Mouse (Mus musculus): ENCODE data around the gene Masp2. TPM values are rescaled to one million over a fixed set of nuclear protein-coding genes. Genes with fewer than 3 reads are reported as not detected.
A peak's percentile ranks its signal among the peaks of the same experiment; 100 is the strongest.

The Masp2 gene
- polyA plus RNA-seq, 1 experiment from 2014 or later, result 0.44 TPM

GRCm38 (mm10) chr4:148581422-148581821 lies 20.9 kb upstream of the Masp2 start:
- Histone ChIP-seq H3K27ac (ENCODE audit: low read length) (no peak overlapping the region), H3K4me2 (ENCODE audit: low read depth, low read length) (no peak overlapping the region), H3K36me3 (ENCODE audit: control insufficient read depth, insufficient read depth, low read length) (peaks cover 27% of the 10 kb centered on the region), H3K27me3 (ENCODE audit: control insufficient read depth, insufficient read depth, low read depth, low read length) (no peaks in the 10 kb centered on the region), H3K9me3 (ENCODE audit: control insufficient read depth, low read length) (no peaks in the 10 kb centered on the region), H3K4me3 (ENCODE audit: low read length) (no peak overlapping the region), H3K4me1 (replicated peaks; ENCODE audit: control insufficient read depth, insufficient read depth, low read length) (no peaks in the 10 kb centered on the region), H3K9ac (ENCODE audit: low read length) (no peak overlapping the region)
- no peak for ATAC-seq (ENCODE audit: low read depth)
- WGBS, result 79% methylated on average over 5 of the region's 5 CpGs

- Histone ChIP-seq H3K9me3 (ENCODE audit: control insufficient read depth, low read length) (no peaks in the 10 kb centered on the region), H3K27me3 (ENCODE audit: control insufficient read depth, insufficient read depth, low read depth, low read length) (no peaks in the 10 kb centered on the region), H3K4me3 (ENCODE audit: low read length) (no peak overlapping the region), H3K4me2 (ENCODE audit: low read depth, low read length) (no peak overlapping the region), H3K27ac (ENCODE audit: low read length) (no peak overlapping the region), H3K9ac (ENCODE audit: low read length) (no peak overlapping the region), H3K36me3 (ENCODE audit: control insufficient read depth, insufficient read depth, low read length) (peaks cover 19% of the 10 kb centered on the region), H3K4me1 (replicated peaks; ENCODE audit: control insufficient read depth, insufficient read depth, low read length) (no peaks in the 10 kb centered on the region)
- no peak for ATAC-seq (ENCODE audit: low read depth)
- 60% methylated on average over 4 of the region's 4 CpGs for WGBS
Observed at GRCm38 (mm10) chr4:148583257-148583656, 19.1 kb upstream of the Masp2 start.

- ATAC-seq (ENCODE audit: low read depth), result no peak
Observed at GRCm38 (mm10) chr4:148586648-148587047, 15.7 kb upstream of the Masp2 start.

GRCm38 (mm10) chr4:148588793-148589192 lies 13.6 kb upstream of the Masp2 start:
- Histone ChIP-seq H3K4me2 (ENCODE audit: low read depth, low read length) (no peak overlapping the region), H3K27me3 (ENCODE audit: control insufficient read depth, insufficient read depth, low read depth, low read length) (no peaks in the 10 kb centered on the region), H3K4me1 (replicated peaks; ENCODE audit: control insufficient read depth, insufficient read depth, low read length) (peaks cover 18% of the 10 kb centered on the region), H3K4me3 (ENCODE audit: low read length) (no peak overlapping the region), H3K27ac (ENCODE audit: low read length) (no peak overlapping the region), H3K9ac (ENCODE audit: low read length) (no peak overlapping the region), H3K36me3 (ENCODE audit: control insufficient read depth, insufficient read depth, low read length) (no peaks in the 10 kb centered on the region), H3K9me3 (ENCODE audit: control insufficient read depth, low read length) (no peaks in the 10 kb centered on the region)
- WGBS, result 65% methylated on average over 9 of the region's 9 CpGs
- no peak for ATAC-seq (ENCODE audit: low read depth)

More at GRCm38 (mm10) chr4:148586648-148587047, 15.7 kb upstream of the Masp2 start:
- no peak overlapping the region for H3K9ac ChIP-seq (ENCODE audit: low read length)
- H3K27me3 ChIP-seq (ENCODE audit: control insufficient read depth, insufficient read depth, low read depth, low read length), result no peaks in the 10 kb centered on the region
- peaks cover 8% of the 10 kb centered on the region for H3K4me1 ChIP-seq (replicated peaks; ENCODE audit: control insufficient read depth, insufficient read depth, low read length)
- WGBS, result 59% methylated on average over 9 of the region's 9 CpGs
- no peaks in the 10 kb centered on the region for H3K9me3 ChIP-seq (ENCODE audit: control insufficient read depth, low read length)
- no peaks in the 10 kb centered on the region for H3K36me3 ChIP-seq (ENCODE audit: control insufficient read depth, insufficient read depth, low read length)
- no peak overlapping the region for H3K4me2 ChIP-seq (ENCODE audit: low read depth, low read length)
- no peak overlapping the region for H3K4me3 ChIP-seq (ENCODE audit: low read length)
- no peak overlapping the region for H3K27ac ChIP-seq (ENCODE audit: low read length)

GRCm38 (mm10) chr4:148589565-148589964 lies 12.8 kb upstream of the Masp2 start:
- Histone ChIP-seq H3K27ac (ENCODE audit: low read length) (no peak overlapping the region), H3K4me2 (ENCODE audit: low read depth, low read length) (0 out of 2 replicates have a peak overlapping the region, but pooled peaks have one; percentile 30), H3K9ac (ENCODE audit: low read length) (no peak overlapping the region), H3K4me1 (replicated peaks; ENCODE audit: control insufficient read depth, insufficient read depth, low read length) (peaks cover 18% of the 10 kb centered on the region), H3K36me3 (ENCODE audit: control insufficient read depth, insufficient read depth, low read length) (peaks cover 7% of the 10 kb centered on the region), H3K9me3 (ENCODE audit: control insufficient read depth, low read length) (no peaks in the 10 kb centered on the region), H3K27me3 (ENCODE audit: control insufficient read depth, insufficient read depth, low read depth, low read length) (no peaks in the 10 kb centered on the region), H3K4me3 (ENCODE audit: low read length) (no peak overlapping the region)
- ATAC-seq (ENCODE audit: low read depth), result no peak
- 55% methylated on average over 7 of the region's 8 CpGs for WGBS

- no peaks in the 10 kb centered on the region for H3K27me3 ChIP-seq (ENCODE audit: control insufficient read depth, insufficient read depth, low read depth, low read length)
- peak overlapping the region; percentile 77 for H3K27ac ChIP-seq (ENCODE audit: low read length)
- no peaks in the 10 kb centered on the region for H3K9me3 ChIP-seq (ENCODE audit: control insufficient read depth, low read length)
- H3K4me1 ChIP-seq (replicated peaks; ENCODE audit: control insufficient read depth, insufficient read depth, low read length), result peaks cover 18% of the 10 kb centered on the region
- peak overlapping the region; percentile 92 for H3K4me3 ChIP-seq (ENCODE audit: low read length)
- peaks cover 18% of the 10 kb centered on the region for H3K36me3 ChIP-seq (ENCODE audit: control insufficient read depth, insufficient read depth, low read length)
- peak overlapping the region; percentile 74 for H3K4me2 ChIP-seq (ENCODE audit: low read depth, low read length)
- WGBS, result 2% methylated on average over 18 of the region's 18 CpGs
- peak overlapping the region; percentile 69 for H3K9ac ChIP-seq (ENCODE audit: low read length)
- no peak for ATAC-seq (ENCODE audit: low read depth)
Observed at GRCm38 (mm10) chr4:148590421-148591170, 11.8 kb upstream of the Masp2 start.

GRCm38 (mm10) chr4:148591171-148591630 lies 11.2 kb upstream of the Masp2 start, which contains the start of gene Srm:
Gene Srm, plus strand, starts transcription at chr4:148591503.
- peak; percentile 99 for ATAC-seq (ENCODE audit: low read depth)
- under 1% methylated on average over 34 of the region's 50 CpGs for WGBS
- Histone ChIP-seq H3K27me3 (ENCODE audit: control insufficient read depth, insufficient read depth, low read depth, low read length) (no peaks in the 10 kb centered on the region), H3K36me3 (ENCODE audit: control insufficient read depth, insufficient read depth, low read length) (peaks cover 23% of the 10 kb centered on the region), H3K9ac (ENCODE audit: low read length) (peak within 1 kb of the TSS; percentile 84), H3K9me3 (ENCODE audit: control insufficient read depth, low read length) (no peaks in the 10 kb centered on the region), H3K27ac (ENCODE audit: low read length) (peak within 1 kb of the TSS; percentile 77), H3K4me3 (ENCODE audit: low read length) (peak within 1 kb of the TSS; percentile 92), H3K4me2 (ENCODE audit: low read depth, low read length) (peak within 1 kb of the TSS; percentile 79), H3K4me1 (replicated peaks; ENCODE audit: control insufficient read depth, insufficient read depth, low read length) (peaks cover 18% of the 10 kb centered on the region)

- ATAC-seq (ENCODE audit: low read depth), result peak; percentile 36
- peaks cover 29% of the 10 kb centered on the region for H3K36me3 ChIP-seq (ENCODE audit: control insufficient read depth, insufficient read depth, low read length)
- WGBS, result under 1% methylated on average over 53 of the region's 53 CpGs
Observed at GRCm38 (mm10) chr4:148591637-148592380, 10.5 kb upstream of the Masp2 start.

GRCm38 (mm10) chr4:148593996-148594395 lies 8.4 kb upstream of the Masp2 start:
- H3K4me3 ChIP-seq (ENCODE audit: low read length), result no peak overlapping the region
- H3K36me3 ChIP-seq (ENCODE audit: control insufficient read depth, insufficient read depth, low read length), result peaks cover 38% of the 10 kb centered on the region
- H3K4me1 ChIP-seq (replicated peaks; ENCODE audit: control insufficient read depth, insufficient read depth, low read length), result peaks cover 18% of the 10 kb centered on the region
- no peaks in the 10 kb centered on the region for H3K27me3 ChIP-seq (ENCODE audit: control insufficient read depth, insufficient read depth, low read depth, low read length)
- ATAC-seq (ENCODE audit: low read depth), result no peak
- H3K27ac ChIP-seq (ENCODE audit: low read length), result no peak overlapping the region
- peaks cover 4% of the 10 kb centered on the region; the same call in 1 of the 2 replicates for H3K9me3 ChIP-seq (ENCODE audit: control insufficient read depth, low read length)
- H3K4me2 ChIP-seq (ENCODE audit: low read depth, low read length), result no peak overlapping the region
- 95% methylated on average over 11 of the region's 11 CpGs for WGBS
- H3K9ac ChIP-seq (ENCODE audit: low read length), result no peak overlapping the region

More at GRCm38 (mm10) chr4:148591637-148592380, 10.5 kb upstream of the Masp2 start:
- Histone ChIP-seq H3K4me3 (ENCODE audit: low read length) (peak overlapping the region; percentile 92), H3K4me2 (ENCODE audit: low read depth, low read length) (peak overlapping the region; percentile 79), H3K4me1 (replicated peaks; ENCODE audit: control insufficient read depth, insufficient read depth, low read length) (peaks cover 18% of the 10 kb centered on the region), H3K9me3 (ENCODE audit: control insufficient read depth, low read length) (no peaks in the 10 kb centered on the region), H3K9ac (ENCODE audit: low read length) (peak overlapping the region; percentile 84), H3K27ac (ENCODE audit: low read length) (no peak overlapping the region), H3K27me3 (ENCODE audit: control insufficient read depth, insufficient read depth, low read depth, low read length) (no peaks in the 10 kb centered on the region)

Measured in lung, embryonic 16.5 days (tissue).